Mouse (Mus musculus) 416B (cell line): ENCODE measurements around the gene Rorc.

Source experiments
- DNase-seq: peaks from one replicate; pipeline ENCODE4 v3.0.0; 2011; ENCODE audit warnings: low read depth

The Rorc gene

DNA sequence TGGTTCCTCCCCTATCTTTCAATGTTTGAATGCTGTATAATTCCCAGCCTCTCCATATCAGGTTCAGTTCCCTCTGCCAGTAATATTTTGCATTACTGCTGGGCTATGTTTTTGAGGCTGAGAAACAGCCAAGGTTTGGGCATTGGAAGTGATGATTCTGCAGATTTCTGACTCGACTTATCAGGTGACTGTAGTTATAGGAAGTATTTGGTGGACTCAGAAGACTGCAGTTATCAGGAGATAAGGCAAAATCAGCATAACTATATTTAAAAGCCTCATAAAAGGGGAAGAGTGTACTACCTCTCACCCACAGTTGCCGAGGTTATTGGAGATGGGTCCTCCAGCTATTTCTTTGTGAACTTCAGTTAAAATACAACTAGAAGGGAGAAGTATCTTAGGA lies 58.4 kb downstream of the Rorc start:
- DNase-seq, result peak; percentile 8

DNA sequence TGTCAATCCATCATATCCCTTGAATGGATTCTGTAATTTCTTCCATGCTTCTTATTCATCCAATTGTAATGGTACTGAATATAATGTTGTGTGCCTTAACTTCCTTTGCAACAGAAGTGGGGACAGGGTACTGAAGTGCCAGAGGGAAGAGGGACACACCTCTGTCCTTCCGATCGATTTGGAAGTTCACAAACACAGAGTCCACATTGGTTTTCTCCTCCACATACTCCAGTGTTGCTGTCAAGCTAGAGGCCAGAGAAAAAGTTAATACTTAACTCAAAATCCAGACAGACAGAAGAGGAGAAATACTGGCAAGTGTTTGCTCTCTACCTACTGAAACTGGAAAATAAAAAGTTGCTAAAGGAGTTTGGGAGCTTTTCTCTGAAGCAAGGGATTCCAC lies 61.7 kb downstream of the Rorc start:
- DNase-seq, result no peak

DNA sequence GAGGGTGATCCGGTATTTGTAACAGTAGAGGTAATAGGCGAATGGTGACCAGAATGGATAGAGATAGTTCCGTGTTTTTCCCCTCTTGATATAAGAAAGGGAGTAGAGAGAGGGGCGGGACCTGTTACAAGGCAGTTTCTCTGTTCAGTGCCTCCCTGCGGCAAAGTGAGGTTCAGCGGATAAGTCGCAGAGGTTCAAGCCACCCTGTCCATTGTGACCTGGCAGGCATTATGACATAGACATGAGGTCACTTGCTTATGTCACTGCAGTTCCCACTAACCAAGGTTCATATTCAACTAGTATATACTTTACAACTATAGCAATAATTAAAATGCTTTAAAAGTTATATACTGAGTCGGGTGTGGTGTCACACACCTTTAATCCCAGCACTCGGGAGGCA lies 63.8 kb downstream of the Rorc start:
- DNase-seq, result no peak

DNA sequence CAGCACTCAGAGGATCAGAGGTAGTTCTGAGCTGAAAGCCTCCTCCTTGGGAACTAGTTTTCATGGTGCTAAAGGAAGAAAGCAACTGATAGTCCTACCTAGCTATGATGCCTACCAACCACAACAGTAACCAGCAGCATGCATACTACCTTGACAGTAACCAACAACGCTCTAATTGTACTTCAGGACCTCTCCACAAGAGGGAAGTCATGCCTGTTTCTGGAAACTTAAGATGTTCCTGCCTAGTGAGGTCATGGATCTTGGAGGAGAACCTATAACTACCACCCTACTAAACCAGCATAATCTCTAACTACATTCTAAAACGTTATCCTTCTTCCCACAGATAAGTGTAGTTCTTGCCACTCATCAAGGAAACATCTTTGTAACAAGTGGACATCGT lies 68.6 kb downstream of the Rorc start:
- peak; percentile 64 for DNase-seq

DNA sequence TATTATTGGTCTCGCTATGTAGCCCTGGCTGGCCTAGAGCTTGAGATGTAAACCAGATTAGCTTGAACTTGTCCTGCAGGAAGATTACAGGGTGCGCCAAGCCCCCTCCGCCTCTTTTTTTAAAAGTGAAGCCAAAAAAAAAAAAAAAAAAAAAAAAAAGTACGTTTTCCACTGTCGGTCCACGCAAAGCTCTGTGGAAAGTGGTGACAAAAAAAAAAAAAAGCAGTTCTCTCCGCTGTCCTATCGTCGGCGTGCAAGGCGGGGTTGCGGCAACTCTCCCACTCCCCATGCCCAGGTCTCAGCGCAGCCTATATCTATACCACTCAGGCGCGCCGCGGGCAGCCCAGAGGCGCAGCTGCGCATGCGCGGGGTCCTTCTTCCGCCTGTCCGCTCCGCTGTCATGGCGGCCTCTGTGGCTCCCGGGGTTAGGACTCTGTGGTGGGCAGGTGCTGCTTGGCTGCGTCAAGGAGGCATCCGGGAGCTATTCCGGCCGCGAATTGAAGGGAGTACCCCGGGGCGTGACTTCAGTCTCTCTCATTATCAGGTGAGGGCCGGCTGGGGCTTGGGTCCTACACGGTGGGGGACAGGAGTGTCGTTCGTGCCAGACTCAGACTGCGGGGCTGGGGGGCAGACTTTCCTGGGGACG lies 70.5 kb downstream of the Rorc start, which contains the start of gene Mrpl9:
Gene Mrpl9, plus strand, starts transcription at position 368 of the 646 bp plus-strand sequence.
- peak; percentile 90 for DNase-seq

DNA sequence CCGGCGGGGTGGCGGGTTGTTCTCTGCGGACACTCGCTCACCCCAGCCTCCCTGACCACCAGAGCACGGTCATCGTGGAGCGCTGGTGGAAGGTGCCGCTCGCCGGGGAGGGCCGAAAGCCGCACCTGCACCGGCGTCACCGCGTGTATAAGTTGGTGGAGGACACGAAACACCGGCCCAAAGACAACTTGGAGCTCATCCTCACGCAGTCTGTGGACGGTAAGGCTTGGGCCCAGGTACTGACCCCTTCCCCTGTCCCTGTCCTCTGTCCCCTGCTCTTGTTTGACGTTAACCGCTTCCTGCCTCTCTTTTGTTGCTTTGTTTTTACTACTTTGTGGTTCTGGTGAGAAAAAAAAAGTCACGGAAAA lies 71.0 kb downstream of the Rorc start, which contains the start of gene Oaz3:
Gene Oaz3, minus strand, starts transcription at position 319 of the 368 bp plus-strand sequence.
- DNase-seq, result no peak
